Mouse (Mus musculus) gastrocnemius, postnatal 36 days (tissue): ENCODE results near the gene Mettl16. TPM values are rescaled to one million over a fixed set of nuclear protein-coding genes. Genes with fewer than 3 reads are reported as not detected.

ENCODE experiments used
- DNase-seq, 2 experiments: peaks; one replicate each; pipeline ENCODE4 v3.0.0; 2022
- intact Hi-C: fragments of 180-260 bp; cut with DNase I; formaldehyde crosslinking; loops from one replicate; pipeline ENCODE4 v1.15.1; 2025
- total RNA-seq, 2 experiments: library from RNA; stranded (reverse); gene quantifications; 2 replicates each; pipeline ENCODE4 v1.2.3; 2021

The Mettl16 gene
- total RNA-seq, 2 experiments from 2014 or later, result 8.5 to 10.3 TPM

DNA sequence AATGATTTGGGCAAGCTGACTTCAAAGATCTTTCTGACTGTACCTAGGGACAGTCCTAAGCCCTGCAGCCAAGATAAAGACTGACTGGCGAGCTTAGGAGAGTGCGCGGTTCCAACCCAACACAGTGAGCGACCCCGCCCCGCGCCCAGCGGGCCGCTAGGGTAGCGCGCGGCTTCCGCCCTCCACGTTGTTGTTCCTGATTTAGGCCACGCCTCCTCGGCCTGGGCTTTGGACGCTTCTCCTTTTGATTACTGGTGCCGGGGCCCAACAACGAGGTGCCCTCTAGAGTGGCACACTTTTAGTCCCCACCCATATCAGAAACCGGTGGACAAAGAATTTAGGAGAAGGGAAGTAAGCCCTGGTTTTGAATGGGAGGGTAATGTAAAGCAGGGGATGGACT lies 59.2 kb downstream of the Mettl16 start:
- intact Hi-C loops, result loop anchor here (1.0 to 5.0 kb wide), 2 partner anchors 8 to 183 kb away; partner anchors contain the start of gene Cluh
- DNase-seq, result peak; percentile 78 to 79

GRCm38 (mm10) chr11:74830256-74831161 lies 59.9 kb downstream of the Mettl16 start, which contains the start of gene Mnt:
Gene Mnt (plus strand): TSS chr11:74830920.
- DNase-seq, result peak; percentile 98 to 99
- intact Hi-C loops, result loop anchor here (1.0 to 5.0 kb wide), 2 partner anchors 8 to 183 kb away; partner anchors contain the start of gene Cluh

GRCm38 (mm10) chr11:74831191-74831605 lies 60.6 kb downstream of the Mettl16 start:
- intact Hi-C loops, result loop anchor here (5.0 kb wide), 1 partner anchor 184 kb away; the partner anchor contains the start of gene Cluh
- peak in 1 of 2 experiments; percentile 43 for DNase-seq

DNA sequence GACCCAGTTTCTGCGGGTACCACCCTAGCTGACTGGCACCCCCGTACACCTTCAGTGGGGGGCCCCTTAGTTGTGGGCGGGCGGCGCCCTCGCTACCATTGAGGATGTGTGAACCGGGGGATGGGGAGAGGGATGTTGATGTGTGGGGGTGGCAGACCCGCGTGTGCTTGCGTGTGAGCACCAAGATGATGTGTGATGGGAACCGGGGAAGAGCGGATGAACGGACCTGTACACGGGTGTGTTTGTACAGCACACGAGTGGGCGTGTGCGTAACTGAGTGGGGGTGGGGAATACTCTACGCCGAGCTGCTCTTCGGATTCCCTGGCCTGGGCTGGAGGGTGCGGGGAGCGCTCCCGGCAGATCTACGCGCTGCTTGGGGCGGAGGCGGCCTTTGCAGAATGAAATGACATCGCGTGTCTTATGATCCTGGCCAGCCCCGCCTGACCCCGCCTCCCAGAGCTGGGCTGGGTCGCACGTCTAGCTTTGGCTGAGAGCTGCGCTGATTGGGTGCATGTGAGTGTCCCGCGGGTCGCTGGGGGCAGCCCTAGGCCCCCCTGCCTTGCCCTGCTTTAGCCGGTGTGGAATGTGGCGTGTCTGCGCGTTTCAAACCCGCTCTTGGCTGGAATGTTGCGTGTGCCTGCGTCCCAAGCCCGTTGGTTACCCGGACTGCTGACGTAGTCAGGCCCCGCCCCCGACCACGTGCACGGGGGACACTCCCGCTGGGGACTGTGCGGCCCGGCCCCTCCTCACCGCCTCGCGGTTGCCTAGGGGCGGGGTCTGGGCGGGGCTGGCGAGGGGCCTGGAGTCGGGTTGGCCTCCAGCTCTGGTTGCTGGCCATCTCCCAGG lies 61.2 kb downstream of the Mettl16 start:
- intact Hi-C loops, result loop anchor here (5.0 kb wide), 1 partner anchor 185 kb away; the partner anchor contains the start of gene Cluh
- peak; percentile 99 for DNase-seq

GRCm38 (mm10) chr11:74832503-74833143 lies 62.0 kb downstream of the Mettl16 start:
- peak in 1 of 2 experiments; percentile 37 for DNase-seq
- intact Hi-C loops, result loop anchor here (5.0 kb wide), 1 partner anchor 185 kb away; the partner anchor contains the start of gene Cluh

GRCm38 (mm10) chr11:74833536-74834358 lies 63.1 kb downstream of the Mettl16 start:
- intact Hi-C loops, result loop anchor here (5.0 kb wide), 1 partner anchor 186 kb away; the partner anchor contains the start of gene Cluh
- DNase-seq, result peak in 1 of 2 experiments; percentile 7

DNA sequence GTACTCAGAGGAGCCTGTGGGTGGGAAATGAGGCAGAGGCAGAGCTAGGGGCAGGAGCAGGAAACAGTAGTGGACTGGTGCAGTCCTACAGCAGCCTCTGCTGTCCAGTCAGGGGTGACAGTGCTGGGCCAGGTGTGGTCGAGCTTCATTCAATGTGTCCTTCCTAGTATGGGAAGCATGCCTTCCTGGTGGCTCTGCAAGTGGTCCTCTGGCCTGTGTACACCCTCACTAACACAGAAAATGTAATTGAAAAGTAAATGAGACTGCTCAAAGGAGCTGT lies 63.7 kb downstream of the Mettl16 start:
- intact Hi-C loops, result loop anchor here (5.0 kb wide), 1 partner anchor 187 kb away; the partner anchor contains the start of gene Cluh
- no peak for DNase-seq

DNA sequence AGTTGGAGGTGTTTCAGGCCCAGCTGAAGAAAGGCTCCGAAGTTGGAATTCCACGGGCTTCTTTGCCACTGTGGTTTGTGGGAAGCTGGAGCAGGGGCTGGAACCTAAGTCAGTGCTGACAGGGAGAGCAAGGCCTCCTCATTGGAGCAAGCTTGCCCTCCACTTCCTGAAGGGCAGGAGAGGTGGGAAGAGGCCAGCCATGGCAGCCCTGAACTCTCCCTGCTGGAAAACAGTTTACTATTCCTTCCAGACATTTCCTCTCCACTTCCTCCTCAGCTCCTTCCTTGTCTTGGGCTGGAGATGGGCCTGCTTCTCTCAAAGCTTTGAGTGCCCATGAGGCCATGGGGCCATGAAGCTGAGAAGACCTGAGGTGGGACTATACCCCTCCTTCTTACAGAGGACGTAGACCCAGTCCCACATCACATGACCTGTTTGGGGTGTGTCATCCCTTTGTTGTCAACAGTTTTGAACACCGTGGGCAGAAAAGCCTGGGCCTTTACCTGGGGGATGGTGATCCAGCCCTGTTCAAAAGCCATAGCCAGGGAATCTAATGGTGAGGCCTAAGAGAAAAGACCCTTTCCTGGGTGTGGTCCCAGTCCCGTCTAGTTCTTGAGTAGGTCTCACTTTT lies 64.1 kb downstream of the Mettl16 start:
- no peak for DNase-seq
- intact Hi-C loops, result loop anchor here (5.0 kb wide), 1 partner anchor 187 kb away; the partner anchor contains the start of gene Cluh

DNA sequence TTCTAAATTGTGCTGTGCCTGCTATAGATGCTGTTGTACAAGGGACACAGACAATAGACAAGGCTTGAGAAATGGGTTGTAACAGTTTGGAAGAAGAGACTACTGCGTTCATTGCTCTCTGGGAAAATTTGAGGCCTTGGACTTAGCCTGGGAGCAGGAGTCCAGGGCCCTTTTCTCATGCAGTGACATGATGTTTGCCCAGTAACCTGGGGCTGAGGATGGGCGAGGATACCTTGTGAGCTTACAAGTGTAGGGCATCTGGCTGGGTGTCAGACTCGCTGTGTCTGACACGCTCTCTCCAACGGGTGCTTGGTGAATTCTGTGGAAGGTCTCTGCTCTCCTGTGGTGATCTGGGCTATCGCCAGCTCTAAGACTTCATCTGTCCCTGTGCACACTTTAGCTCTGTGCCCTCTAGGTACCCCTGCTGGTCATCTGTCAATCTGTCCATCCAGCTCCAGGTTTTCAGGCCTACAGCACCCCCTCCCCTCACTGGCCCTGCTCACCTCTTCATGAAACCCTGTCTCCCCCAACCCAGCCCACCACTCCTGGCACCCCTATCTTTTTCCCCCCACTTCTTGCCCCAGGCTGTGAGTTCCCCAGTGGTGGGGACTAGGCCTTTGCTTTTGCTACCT lies 65.1 kb downstream of the Mettl16 start:
- intact Hi-C loops, result no loop called here
- peak in 1 of 2 experiments; percentile 7 for DNase-seq

DNA sequence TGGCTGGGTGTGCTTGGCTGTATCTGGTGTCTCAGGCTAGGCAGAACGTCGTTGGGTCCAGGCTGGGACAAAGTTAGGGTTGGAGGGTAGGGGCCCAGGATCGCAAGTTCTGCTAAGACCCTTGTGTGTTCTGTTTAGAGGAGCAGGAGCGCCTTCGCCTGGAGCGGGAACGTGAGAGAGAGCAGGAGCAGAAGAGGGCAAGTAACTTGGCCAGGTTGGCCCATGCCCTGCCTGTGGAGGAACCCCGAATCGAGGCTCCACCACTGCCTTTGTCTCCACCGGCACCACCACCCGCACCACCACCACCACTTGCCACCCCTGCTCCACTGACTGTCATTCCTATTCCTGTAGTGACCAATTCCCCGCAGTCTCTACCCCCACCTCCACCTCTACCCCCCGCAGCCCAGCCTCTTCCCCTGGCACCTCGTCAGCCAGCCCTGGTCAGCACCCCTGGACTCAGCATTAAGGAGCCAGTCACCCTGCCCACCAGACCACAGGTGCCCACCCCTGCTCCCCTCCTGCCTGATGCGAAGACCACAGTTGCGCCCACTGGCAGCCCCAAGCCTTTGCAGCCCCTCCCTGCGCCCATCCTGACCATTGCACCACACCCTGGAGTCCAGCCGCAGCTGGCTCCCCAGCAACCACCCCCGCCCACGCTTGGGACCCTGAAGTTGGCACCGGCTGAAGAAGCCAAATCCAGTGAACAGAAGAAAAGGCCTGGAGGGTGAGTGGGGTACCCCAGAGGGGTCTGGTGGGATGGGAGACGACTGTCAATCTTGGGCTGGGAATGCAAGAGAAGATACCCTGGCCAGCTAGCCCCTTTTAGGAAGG lies 65.8 kb downstream of the Mettl16 start:
- intact Hi-C loops, result no loop called here

GRCm38 (mm10) chr11:74837056-74837693 lies 66.5 kb downstream of the Mettl16 start:
- intact Hi-C loops, result no loop called here
- no peak for DNase-seq

More for the DNA sequence above, 65.8 kb downstream of the Mettl16 start:
- DNase-seq, result peak in 1 of 2 experiments; percentile 14

GRCm38 (mm10) chr11:74837694-74838431 lies 67.2 kb downstream of the Mettl16 start:
- intact Hi-C loops, result loop anchor here (1.0 to 2.0 kb wide), 2 partner anchors 8 to 113 kb away; partner anchors contain the start of genes Mnt and Pafah1b1
- peak; percentile 93 to 94 for DNase-seq

DNA sequence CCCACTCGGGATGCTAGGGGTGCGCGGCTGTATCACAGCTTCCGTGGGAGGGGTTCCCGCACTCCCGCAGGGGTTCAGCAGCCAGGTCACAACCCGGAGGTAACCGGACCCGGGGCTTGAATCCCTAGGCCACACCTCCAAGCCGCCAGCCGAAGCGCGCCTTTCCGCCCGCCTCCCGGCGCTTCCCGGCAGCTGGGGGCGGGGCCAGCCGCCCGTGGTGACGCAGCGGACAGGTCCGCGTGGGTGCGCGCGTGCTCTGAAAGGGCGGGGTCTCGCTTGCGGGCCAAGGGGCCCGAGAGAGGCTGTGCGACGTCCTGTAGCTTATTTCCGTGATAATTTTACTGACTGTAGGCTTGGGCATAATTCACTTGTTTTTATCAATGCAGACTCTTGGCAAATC lies 67.8 kb downstream of the Mettl16 start:
- DNase-seq, result peak; percentile 92 to 95
- intact Hi-C loops, result loop anchor here (1.0 to 2.0 kb wide), 2 partner anchors 8 to 114 kb away; partner anchors contain the start of genes Mnt and Pafah1b1

DNA sequence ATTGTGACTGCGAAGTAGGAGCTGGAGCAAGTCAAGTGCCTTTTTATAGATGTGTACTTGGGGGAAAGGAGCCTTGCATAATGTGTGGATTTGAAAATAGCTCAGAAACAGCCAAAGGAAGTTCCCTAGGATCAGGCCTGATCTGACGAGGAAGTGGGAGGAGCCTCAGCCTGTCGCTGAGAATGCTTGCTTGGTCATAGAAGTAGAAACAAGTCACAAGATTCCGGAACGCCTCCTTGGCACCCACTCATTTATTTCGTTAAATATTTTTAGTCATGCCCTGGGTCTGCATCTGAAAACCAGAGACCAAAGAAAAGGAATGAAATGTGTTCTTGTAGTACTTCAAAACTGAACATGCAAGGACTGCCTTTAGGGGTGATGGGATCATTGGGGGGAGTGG lies 68.3 kb downstream of the Mettl16 start:
- intact Hi-C loops, result loop anchor here (1.0 to 2.0 kb wide), 2 partner anchors 9 to 114 kb away; partner anchors contain the start of genes Mnt and Pafah1b1

DNA sequence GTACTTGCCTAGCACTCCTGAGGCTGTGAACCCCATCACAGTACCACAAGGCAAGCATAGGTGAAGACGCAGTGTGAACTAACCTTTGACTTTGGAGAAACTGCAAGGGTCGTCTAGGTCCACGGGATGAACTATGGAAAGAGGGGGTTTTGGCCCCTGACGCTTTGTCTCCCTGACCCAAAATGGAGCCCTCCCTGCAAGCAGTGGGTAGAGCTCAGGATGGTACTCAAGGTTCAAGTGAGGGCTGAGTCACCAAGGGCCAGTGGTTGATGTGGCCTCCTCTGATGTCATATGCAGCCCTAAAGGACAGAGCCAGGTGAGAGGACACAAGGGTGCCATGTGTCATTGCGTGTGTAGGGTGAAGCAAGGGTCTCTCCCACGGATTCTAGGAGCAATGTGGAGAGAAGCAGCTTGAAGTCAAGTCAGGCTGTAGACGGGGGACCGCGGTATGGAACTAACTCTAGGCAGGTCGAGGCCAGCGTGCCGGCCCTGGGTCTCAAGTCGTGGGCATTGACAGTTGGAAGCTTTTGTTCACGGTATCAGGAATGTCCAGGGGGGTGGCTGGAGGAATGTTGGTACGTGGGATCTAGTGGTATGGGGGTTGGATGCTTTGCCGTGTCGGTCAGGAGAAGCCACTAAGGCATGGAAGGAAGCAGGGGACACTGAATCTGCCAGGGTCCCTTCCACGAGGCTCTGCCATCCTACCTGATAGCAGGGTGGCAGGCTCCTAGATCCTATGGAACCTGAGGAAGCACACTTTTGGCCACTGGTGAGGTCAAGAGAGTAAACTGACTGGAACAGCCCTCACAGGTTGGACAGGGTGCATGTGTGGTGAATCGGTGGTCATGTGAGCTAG lies 69.5 kb downstream of the Mettl16 start:
- intact Hi-C loops, result loop anchor here (2.0 kb wide), 1 partner anchor 115 kb away; the partner anchor contains the start of gene Pafah1b1
- DNase-seq, result peak in 1 of 2 experiments; percentile 12

More for the DNA sequence above, 68.3 kb downstream of the Mettl16 start:
- DNase-seq, result peak; percentile 19 to 49
